Mouse (Mus musculus) erythroblast, embryonic 14.5 days (primary cell): Measurements from ENCODE around the gene Acvrl1. TPM values are rescaled to one million over a fixed set of nuclear protein-coding genes. Genes with fewer than 3 reads are reported as not detected.

Source experiments
- H3K27me3 ChIP-seq: 2 replicates; pipeline ENCODE4 v1.6.1; 2012; ENCODE audit warnings: inconsistent platforms; ENCODE audit not compliant: control insufficient read depth
- H3K36me3 ChIP-seq: 2 replicates; pipeline ENCODE4 v1.6.1; 2012; ENCODE audit warnings: mild to moderate bottlenecking, inconsistent platforms; ENCODE audit not compliant: control insufficient read depth
- H3K4me1 ChIP-seq: 2 replicates; pipeline ENCODE4 v1.6.1; 2012; ENCODE audit warnings: inconsistent platforms; ENCODE audit not compliant: control insufficient read depth
- H3K4me3 ChIP-seq: replicated peaks from 2 replicates; pipeline ENCODE3; 2012; ENCODE audit warnings: moderate library complexity, mild to moderate bottlenecking, inconsistent platforms
- H3K9me3 ChIP-seq: 2 replicates; pipeline ENCODE4 v1.6.1; 2012; ENCODE audit warnings: low read length, inconsistent platforms, mixed read lengths; ENCODE audit not compliant: control insufficient read depth
- GATA1 ChIP-seq: IDR thresholded peaks from 2 replicates; pipeline ENCODE4 v1.6.1; 2012; ENCODE audit warnings: low read length, inconsistent platforms, mixed read lengths
- TAL1 ChIP-seq: IDR thresholded peaks from 3 replicates; pipeline ENCODE4 v1.6.1; 2012; ENCODE audit warnings: low read length, inconsistent platforms, mixed read lengths
- polyA plus RNA-seq: library from polyadenylated mRNA; stranded (reverse); fragments of >175 nt; gene quantifications from 2 replicates; pipeline ENCODE4 v1.2.3, GENCODE M21; 2012

Gene Acvrl1
- polyA plus RNA-seq, 1 experiment, result not detected

DNA sequence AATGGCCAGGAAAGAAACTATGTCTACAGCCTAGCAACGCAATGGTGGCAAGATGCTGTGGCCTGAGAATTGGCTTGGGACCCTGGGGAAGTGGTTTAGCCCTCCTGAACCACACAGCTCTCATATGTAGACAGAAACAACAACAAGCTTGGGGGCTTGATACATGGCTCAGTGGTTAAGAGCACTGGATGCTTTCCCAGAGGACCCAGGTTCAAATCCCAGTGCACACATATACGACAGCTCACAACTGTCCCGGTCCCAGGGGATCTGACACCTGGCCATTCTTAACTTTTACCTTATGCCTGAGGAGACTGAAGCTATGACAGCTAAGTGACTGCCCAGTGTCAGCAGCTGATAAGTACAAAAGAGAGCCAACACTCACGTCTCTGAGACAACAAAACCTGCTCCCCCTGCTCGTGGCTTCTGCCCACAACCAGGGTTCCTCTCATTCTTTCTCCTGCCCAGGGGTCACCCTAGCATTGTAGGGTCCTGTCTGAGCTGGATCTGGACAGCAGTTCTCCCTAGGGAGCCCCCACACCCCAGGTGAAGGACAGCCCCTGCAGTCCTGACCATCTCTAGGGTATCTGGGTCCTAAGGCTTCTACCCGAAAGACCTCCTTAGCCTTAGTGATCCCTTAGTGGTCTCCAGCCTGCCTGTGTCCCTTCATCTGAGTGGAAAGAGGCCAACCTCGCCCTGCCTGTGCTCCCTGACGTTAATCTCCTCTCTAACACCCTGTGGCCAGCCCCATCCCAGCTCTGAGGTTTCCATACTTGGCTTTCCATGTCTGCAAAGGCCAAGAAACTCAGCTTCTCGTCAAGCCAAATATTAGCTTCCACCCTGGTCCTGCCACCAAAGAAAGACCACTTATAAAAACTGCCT is 6.7 kb upstream of the Acvrl1 start:
- Histone ChIP-seq H3K9me3 (peaks cover 4% of the 10 kb centered on the region; the same call in 1 of the 2 replicates), H3K27me3 (peaks cover 2% of the 10 kb centered on the region), H3K4me1 (no peaks in the 10 kb centered on the region), H3K36me3 (no peaks in the 10 kb centered on the region), H3K4me3 (no peak overlapping the region)
- TF ChIP-seq TAL1 (no peak), GATA1 (no peak)

DNA sequence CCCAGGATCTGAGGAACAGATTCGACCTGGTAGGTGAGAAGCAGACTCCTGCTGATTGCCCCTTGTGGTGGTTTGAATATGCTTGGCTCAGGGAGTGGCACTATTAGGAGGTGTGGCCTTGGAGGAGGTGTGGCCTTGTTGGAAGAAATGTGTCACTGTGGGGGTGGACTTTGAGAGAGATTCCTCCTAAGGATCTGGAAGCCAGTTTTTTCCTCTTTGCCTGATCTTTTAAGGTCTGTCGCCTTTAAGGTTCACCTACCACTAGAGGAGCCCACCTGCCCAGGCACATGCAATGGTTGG is 6.1 kb upstream of the Acvrl1 start:
- no peak overlapping the region for H3K4me3 ChIP-seq
- H3K27me3 ChIP-seq, result peaks cover 5% of the 10 kb centered on the region
- no peaks in the 10 kb centered on the region for H3K4me1 ChIP-seq
- no peak for TF ChIP-seq TAL1
- no peak for TF ChIP-seq GATA1
- H3K9me3 ChIP-seq, result peaks cover 4% of the 10 kb centered on the region; the same call in 1 of the 2 replicates
- no peaks in the 10 kb centered on the region for H3K36me3 ChIP-seq

DNA sequence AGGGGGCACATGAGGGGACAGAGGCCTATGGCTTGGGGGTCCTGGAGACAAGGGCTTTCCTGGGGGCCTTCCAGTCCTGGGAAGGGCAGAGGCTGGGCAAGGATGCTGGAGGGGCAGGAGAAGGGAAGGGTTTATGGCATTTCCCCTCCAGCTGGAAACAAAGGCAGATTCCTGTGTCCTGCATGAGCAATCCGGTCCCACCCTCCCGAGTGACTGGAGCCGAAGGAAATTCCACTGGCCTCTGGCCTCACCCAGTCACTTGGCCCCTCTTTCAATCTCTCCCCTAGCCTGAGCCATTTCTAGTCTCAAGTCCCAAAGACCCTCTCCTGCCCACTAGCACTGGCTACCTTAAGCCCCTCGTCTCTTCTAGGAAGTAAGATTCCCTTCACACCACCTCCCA is 5.1 kb upstream of the Acvrl1 start:
- no peaks in the 10 kb centered on the region for H3K36me3 ChIP-seq
- TF ChIP-seq GATA1 (no peak), TAL1 (no peak)
- H3K27me3 ChIP-seq, result peaks cover 14% of the 10 kb centered on the region
- H3K9me3 ChIP-seq, result peaks cover 4% of the 10 kb centered on the region; the same call in 1 of the 2 replicates
- H3K4me3 ChIP-seq, result no peak overlapping the region
- no peaks in the 10 kb centered on the region for H3K4me1 ChIP-seq

DNA sequence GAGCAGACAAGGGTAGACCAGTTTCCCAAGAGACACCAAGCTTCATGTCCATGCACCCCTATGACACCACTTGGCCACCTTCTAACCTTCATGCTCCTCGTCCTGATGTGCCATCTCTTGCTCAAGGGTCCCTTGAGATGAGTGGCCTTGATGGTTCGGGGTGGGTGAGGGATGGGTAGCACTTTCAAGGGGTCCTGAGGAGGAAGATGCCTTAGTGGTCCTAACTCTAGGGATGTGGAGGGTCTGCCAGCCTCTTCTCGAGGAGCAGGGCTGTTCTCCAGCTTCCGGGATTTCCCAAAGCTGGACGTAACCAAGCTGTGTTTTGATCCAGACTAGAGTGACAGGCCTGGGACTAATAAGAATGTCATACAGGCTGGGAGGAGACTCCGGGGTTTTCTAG is 2.8 kb upstream of the Acvrl1 start:
- Histone ChIP-seq H3K4me1 (no peaks in the 10 kb centered on the region), H3K4me3 (no peak overlapping the region), H3K36me3 (no peaks in the 10 kb centered on the region), H3K9me3 (peaks cover 4% of the 10 kb centered on the region; the same call in 1 of the 2 replicates), H3K27me3 (peaks cover 36% of the 10 kb centered on the region)
- TF ChIP-seq GATA1 (no peak), TAL1 (no peak)

DNA sequence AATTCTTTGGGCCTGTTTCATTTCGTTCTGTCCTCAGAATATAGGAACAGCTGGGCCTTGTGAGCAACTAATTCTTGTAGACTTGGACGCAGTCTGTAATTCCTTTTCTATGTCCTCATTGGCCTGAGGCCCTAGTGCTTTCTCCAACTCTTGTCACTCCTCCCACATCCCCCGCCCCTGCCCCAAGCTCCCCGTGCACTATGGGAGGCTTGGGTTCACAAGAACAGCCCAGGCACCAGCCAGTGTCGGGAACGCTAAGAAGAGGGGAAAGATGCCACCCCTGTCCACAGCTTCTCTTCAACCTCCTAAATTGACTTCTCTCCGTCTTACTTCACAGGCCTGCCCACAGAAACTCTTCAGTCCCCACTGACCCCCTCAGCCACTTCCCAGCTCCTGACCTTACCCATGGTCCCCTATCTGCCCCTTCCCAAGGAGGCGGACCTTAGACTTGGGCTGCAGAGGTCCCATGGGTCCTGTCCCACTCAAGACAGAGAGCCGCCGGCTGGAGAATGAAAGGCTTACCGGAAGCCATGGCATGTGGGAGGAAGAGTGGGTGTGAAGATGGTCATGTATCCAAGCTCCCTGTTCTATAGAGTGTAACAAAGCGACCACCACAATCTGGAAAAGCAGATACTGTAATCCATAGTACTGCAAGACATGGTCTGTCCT is 1.3 kb upstream of the Acvrl1 start:
- Histone ChIP-seq H3K9me3 (peaks cover 4% of the 10 kb centered on the region; the same call in 1 of the 2 replicates), H3K4me3 (no peak overlapping the region), H3K36me3 (no peaks in the 10 kb centered on the region), H3K27me3 (peaks cover 50% of the 10 kb centered on the region), H3K4me1 (no peaks in the 10 kb centered on the region)
- TF ChIP-seq GATA1 (no peak), TAL1 (no peak)

DNA sequence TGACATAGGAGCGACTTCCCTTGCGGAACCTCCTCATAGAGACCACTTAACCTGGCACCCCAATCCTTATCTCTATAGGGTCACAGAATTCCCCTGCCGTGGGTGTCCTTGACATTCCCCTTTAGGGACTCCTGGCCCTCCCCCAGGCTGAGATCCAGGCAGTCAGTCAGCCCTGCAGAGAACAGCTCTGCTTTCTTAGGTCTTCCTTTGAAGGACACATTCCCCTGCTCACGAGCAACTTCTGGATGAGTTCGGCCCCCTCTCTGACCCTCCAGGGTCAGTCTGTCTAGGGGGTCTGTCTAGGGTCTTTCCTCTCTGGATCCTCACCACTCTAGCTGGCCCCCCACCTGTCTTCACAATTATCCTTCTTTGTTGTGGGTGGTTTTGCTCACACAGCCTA is 1.1 kb downstream of the Acvrl1 start:
- no peak overlapping the region for H3K4me3 ChIP-seq
- H3K36me3 ChIP-seq, result no peaks in the 10 kb centered on the region
- H3K9me3 ChIP-seq, result peaks cover 4% of the 10 kb centered on the region; the same call in 1 of the 2 replicates
- TF ChIP-seq TAL1, result no peak
- TF ChIP-seq GATA1, result no peak
- H3K4me1 ChIP-seq, result no peaks in the 10 kb centered on the region
- H3K27me3 ChIP-seq, result peaks cover 72% of the 10 kb centered on the region

DNA sequence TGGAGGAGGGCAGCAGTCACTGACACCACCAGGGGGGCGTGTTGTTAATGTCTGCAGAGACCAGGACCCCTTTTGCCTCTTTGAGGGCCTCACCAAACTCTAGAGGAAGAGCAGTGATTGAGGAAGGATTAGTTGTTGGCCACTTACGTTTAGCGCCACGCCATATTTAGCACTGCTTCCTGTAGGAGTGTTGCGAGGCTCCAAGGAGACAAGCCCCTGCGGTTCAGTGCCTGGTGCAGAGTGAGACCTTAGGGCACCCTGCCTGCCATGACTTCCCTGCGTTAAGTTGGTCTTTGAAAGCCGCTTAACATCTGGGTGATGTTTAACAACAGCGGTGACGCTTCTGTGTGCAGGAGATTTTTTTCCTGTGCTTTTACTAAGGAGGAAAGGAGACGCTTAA is 3.2 kb downstream of the Acvrl1 start:
- H3K4me3 ChIP-seq, result no peak overlapping the region
- H3K27me3 ChIP-seq, result peaks cover 88% of the 10 kb centered on the region
- no peaks in the 10 kb centered on the region for H3K36me3 ChIP-seq
- no peaks in the 10 kb centered on the region for H3K9me3 ChIP-seq
- TF ChIP-seq TAL1, result no peak
- TF ChIP-seq GATA1, result no peak
- H3K4me1 ChIP-seq, result no peaks in the 10 kb centered on the region

DNA sequence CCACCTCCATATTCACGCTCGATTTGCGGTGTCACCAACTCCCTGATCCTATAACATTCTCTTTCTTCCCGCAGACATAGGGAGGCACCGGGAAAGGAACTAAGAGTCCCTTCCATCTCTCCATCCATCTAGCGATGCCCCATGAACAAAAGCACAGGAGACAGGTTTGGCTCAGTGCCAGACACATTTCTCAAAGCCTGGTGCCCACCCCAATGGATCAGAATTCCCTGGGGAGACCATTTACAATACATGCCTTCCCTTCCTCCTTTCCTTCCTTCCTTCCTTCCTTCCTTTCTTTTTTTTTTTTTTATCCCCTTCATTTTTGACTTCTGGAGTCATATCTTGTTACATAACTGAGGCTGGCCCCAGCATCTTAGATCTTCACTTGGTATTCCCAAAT is 3.7 kb downstream of the Acvrl1 start:
- peaks cover 87% of the 10 kb centered on the region for H3K27me3 ChIP-seq
- H3K9me3 ChIP-seq, result no peaks in the 10 kb centered on the region
- H3K36me3 ChIP-seq, result no peaks in the 10 kb centered on the region
- no peak overlapping the region for H3K4me3 ChIP-seq
- TF ChIP-seq GATA1, result no peak
- no peak for TF ChIP-seq TAL1
- H3K4me1 ChIP-seq, result no peaks in the 10 kb centered on the region

DNA sequence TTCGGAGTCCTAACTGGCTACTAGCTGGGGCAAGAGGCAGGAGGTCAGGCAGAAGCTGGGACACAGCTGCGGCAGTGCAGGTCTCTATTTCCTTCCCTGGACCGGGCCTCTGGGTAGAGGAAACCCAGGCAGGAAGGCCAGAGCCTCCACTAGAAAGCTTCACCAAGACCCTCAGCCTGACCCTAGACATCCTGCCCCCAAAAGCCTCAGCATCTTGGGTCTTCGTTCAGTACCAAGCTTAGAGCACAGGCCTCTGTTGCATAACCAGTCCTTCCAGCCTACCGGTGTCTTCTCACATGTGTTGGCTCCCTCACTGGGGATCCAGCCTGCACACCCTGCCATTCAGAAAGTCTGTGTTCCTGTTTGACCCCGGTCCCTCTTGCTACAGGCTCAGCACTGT is 4.4 kb downstream of the Acvrl1 start:
- Histone ChIP-seq H3K27me3 (peaks cover 84% of the 10 kb centered on the region), H3K9me3 (no peaks in the 10 kb centered on the region)

More for the DNA sequence above, 4.4 kb downstream of the Acvrl1 start:
- Histone ChIP-seq H3K4me3 (no peak overlapping the region), H3K4me1 (no peaks in the 10 kb centered on the region), H3K36me3 (no peaks in the 10 kb centered on the region)
- TF ChIP-seq GATA1 (no peak), TAL1 (no peak)
